Mouse (Mus musculus): ENCODE results near the gene Cdhr5. TPM values are rescaled to one million over a fixed set of nuclear protein-coding genes. Genes with fewer than 3 reads are reported as not detected.
A peak's percentile ranks its signal among the peaks of the same experiment; 100 is the strongest.
"Not testable (repeated sequence)": the region's sequence is repeated elsewhere in the genome, so short reads cannot be mapped to it uniquely, and the experiment has no call there.

Cdhr5 gene
- polyA plus RNA-seq, 1 experiment = 0.15 TPM

DNA sequence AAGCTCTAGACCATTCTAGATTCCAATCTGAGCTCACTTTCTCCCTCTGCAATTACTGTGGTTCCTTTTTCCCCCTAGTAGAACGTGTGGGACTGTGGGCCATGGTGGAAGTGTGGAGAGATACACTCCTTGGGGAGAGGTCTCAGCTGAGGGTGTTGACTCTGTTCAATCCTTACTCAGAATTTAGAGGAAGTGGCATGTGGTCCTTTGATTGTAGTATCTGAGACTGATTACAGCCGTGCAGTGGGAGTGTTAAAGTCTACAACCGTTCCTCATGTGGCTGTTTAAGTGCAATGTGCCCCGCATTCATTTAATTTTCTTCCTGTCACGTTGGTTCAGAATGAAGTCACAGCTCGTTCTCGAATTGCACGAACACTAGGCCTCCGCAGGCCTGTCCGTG, 20.4 kb downstream of the Cdhr5 start:
- Histone ChIP-seq H3K27ac (ENCODE audit: insufficient read depth, low read length) (no peak overlapping the region), H3K36me3 (ENCODE audit: control insufficient read depth, insufficient read depth, low read length) (peaks cover 65% of the 10 kb centered on the region), H3K4me1 (ENCODE audit: control insufficient read depth, insufficient read depth, insufficient read length) (no peaks in the 10 kb centered on the region), H3K27me3 (ENCODE audit: control insufficient read depth, insufficient read depth, low read length) (no peaks in the 10 kb centered on the region), H3K4me3 (ENCODE audit: extremely low read depth, insufficient read depth, insufficient read length) (no peak overlapping the region)
- TF ChIP-seq CTCF (IDR thresholded peaks at IDR 0.05; ENCODE audit: extremely low read depth, insufficient read depth, insufficient read length, insufficient replicate concordance) = no peak
- TF ChIP-seq POLR2A (IDR thresholded peaks at IDR 0.05; ENCODE audit: low read depth, low read length) = no peak
- WGBS = 91% methylated on average over 10 of the region's 10 CpGs
- no peak for DNase-seq (ENCODE audit: low read depth in 1 of 2, low spot score in 2 of 2)

DNA sequence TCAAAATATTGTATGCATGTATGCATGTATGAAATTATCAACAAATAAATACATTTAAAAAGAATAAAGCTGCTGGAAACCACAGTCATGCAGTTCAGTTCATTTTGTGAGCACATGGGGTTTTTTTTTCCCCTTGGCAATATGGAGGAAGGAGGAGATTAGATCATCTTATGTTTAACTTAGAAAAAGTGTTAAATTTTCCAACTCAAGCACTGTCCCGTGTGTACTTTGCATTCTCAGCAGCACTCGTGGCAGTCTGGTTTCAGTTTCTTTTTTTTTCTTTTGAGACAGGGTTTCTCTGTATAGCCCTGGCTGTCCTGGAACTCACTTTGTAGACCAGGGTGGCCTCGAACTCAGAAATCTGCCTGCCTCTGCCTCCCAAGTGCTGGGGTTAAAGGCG, 26.1 kb downstream of the Cdhr5 start:
- not testable (repeated sequence) for H3K27me3 ChIP-seq (ENCODE audit: control insufficient read depth, insufficient read depth, low read length); H3K4me3 ChIP-seq (ENCODE audit: extremely low read depth, insufficient read depth, insufficient read length); DNase-seq (ENCODE audit: low read depth in 1 of 2, low spot score in 2 of 2); H3K27ac ChIP-seq (ENCODE audit: insufficient read depth, low read length); H3K4me1 ChIP-seq (ENCODE audit: control insufficient read depth, insufficient read depth, insufficient read length)
- peaks cover 48% of the 10 kb centered on the region for H3K36me3 ChIP-seq (ENCODE audit: control insufficient read depth, insufficient read depth, low read length)
- 76% methylated on average over 4 of the region's 4 CpGs for WGBS

DNA sequence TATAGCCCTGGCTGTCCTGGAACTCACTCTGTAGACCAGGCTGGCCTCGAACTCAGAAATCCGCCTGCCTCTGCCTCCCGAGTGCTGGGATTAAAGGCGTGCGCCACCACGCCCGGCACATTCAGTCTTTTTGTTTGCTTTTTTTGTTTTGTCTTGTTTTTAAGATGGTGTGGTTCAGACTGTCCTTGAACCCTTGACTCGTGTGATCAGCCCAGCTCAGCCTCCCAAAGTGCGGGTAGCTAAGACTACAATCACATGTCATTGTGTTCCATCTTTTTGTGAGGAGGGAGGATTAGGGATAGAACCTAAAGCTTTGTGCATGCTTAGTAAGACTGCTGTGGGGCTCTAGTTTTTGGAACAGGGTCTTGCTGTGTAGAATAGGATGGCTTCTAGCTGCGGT, 45.0 kb downstream of the Cdhr5 start:
- Histone ChIP-seq H3K4me1 (ENCODE audit: control insufficient read depth, insufficient read depth, insufficient read length) (peaks cover 12% of the 10 kb centered on the region), H3K36me3 (ENCODE audit: control insufficient read depth, insufficient read depth, low read length) (peaks cover 19% of the 10 kb centered on the region), H3K4me3 (ENCODE audit: extremely low read depth, insufficient read depth, insufficient read length) (no peak overlapping the region), H3K27ac (ENCODE audit: insufficient read depth, low read length) (no peak overlapping the region), H3K27me3 (ENCODE audit: control insufficient read depth, insufficient read depth, low read length) (no peaks in the 10 kb centered on the region)
- no peak for DNase-seq (ENCODE audit: low read depth in 1 of 2, low spot score in 2 of 2)
- no peak for TF ChIP-seq CTCF (IDR thresholded peaks at IDR 0.05; ENCODE audit: extremely low read depth, insufficient read depth, insufficient read length, insufficient replicate concordance)
- TF ChIP-seq POLR2A (IDR thresholded peaks at IDR 0.05; ENCODE audit: low read depth, low read length) = no peak
- WGBS = 98% methylated on average over 10 of the region's 10 CpGs

DNA sequence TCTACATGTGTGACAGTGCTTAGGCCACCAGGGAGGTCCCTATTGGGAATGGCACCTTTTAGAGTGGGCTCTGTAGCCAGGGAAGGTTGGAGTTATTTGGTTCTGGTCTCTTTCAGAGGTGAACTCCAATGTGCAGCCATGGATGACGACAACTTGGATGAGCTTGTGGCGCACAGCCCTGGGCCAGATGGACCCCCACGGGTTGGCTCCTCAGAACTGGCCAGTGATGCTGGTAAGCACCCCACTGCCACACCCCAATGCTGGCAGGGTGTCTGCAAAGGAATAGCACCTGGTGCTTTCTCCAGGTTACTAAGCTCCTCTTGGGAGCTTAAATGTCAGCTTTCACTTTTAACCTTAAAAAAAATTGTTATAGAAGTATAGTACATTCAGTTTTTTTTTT, 45.5 kb downstream of the Cdhr5 start:
- no peak overlapping the region for H3K4me3 ChIP-seq (ENCODE audit: extremely low read depth, insufficient read depth, insufficient read length)
- no peaks in the 10 kb centered on the region for H3K27me3 ChIP-seq (ENCODE audit: control insufficient read depth, insufficient read depth, low read length)
- H3K4me1 ChIP-seq (ENCODE audit: control insufficient read depth, insufficient read depth, insufficient read length) = peaks cover 12% of the 10 kb centered on the region
- WGBS = 90% methylated on average over 3 of the region's 3 CpGs
- H3K27ac ChIP-seq (ENCODE audit: insufficient read depth, low read length) = no peak overlapping the region
- no peak for DNase-seq (ENCODE audit: low read depth in 1 of 2, low spot score in 2 of 2)
- peaks cover 18% of the 10 kb centered on the region for H3K36me3 ChIP-seq (ENCODE audit: control insufficient read depth, insufficient read depth, low read length)
- no peak for TF ChIP-seq CTCF (IDR thresholded peaks at IDR 0.05; ENCODE audit: extremely low read depth, insufficient read depth, insufficient read length, insufficient replicate concordance)
- TF ChIP-seq POLR2A (IDR thresholded peaks at IDR 0.05; ENCODE audit: low read depth, low read length) = no peak

DNA sequence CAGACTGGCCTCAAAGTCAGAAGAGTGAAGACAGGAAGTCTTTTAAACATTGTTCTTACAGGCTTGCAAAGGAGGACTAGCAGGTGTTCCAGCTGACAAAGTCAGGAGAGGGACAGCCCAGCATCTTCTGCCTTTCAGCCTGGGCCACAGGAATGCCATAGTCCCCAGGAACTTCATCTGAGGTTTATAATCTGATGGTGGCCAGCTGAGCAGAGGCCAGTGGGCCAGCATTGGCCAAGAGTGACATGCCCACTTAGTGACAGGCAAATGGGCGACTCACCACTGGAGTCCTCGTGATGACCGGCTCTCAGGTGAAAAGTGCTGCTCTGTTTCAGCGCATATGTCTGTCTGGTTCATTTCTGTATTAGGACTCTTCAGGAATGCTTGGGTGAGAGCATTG, 46.0 kb downstream of the Cdhr5 start:
- no peak overlapping the region for H3K4me3 ChIP-seq (ENCODE audit: extremely low read depth, insufficient read depth, insufficient read length)
- TF ChIP-seq CTCF (IDR thresholded peaks at IDR 0.05; ENCODE audit: extremely low read depth, insufficient read depth, insufficient read length, insufficient replicate concordance) = no peak
- no peak for DNase-seq (ENCODE audit: low read depth in 1 of 2, low spot score in 2 of 2)
- H3K36me3 ChIP-seq (ENCODE audit: control insufficient read depth, insufficient read depth, low read length) = peaks cover 15% of the 10 kb centered on the region
- peaks cover 12% of the 10 kb centered on the region for H3K4me1 ChIP-seq (ENCODE audit: control insufficient read depth, insufficient read depth, insufficient read length)
- no peak overlapping the region for H3K27ac ChIP-seq (ENCODE audit: insufficient read depth, low read length)
- 93% methylated on average over 4 of the region's 4 CpGs for WGBS
- no peaks in the 10 kb centered on the region for H3K27me3 ChIP-seq (ENCODE audit: control insufficient read depth, insufficient read depth, low read length)

DNA sequence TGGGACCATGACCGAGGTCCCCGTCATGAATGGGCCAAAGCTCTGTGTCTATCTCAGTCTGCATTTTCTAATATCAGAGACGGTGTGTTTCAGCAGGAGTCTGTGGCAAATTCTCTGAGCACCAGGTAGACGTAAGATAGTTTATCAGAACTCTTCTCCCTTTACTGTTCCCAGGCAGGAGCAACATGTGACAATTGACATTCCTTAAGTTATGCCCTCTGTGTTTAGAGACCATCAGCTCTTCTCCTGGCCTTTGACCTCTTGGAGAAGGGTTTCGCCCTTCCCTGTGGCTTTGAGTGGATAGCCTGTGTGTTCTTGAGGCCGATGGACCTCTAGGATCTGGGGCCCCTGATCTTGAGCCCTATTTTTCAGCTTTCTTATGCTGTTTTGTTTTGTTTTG, 46.9 kb downstream of the Cdhr5 start:
- H3K27ac ChIP-seq (ENCODE audit: insufficient read depth, low read length) = no peak overlapping the region
- no peaks in the 10 kb centered on the region for H3K27me3 ChIP-seq (ENCODE audit: control insufficient read depth, insufficient read depth, low read length)
- no peak for DNase-seq (ENCODE audit: low read depth in 1 of 2, low spot score in 2 of 2)
- no peak for TF ChIP-seq CTCF (IDR thresholded peaks at IDR 0.05; ENCODE audit: extremely low read depth, insufficient read depth, insufficient read length, insufficient replicate concordance)
- TF ChIP-seq POLR2A (IDR thresholded peaks at IDR 0.05; ENCODE audit: low read depth, low read length) = no peak
- H3K4me1 ChIP-seq (ENCODE audit: control insufficient read depth, insufficient read depth, insufficient read length) = peaks cover 12% of the 10 kb centered on the region
- 57% methylated on average over 6 of the region's 6 CpGs for WGBS
- peaks cover 10% of the 10 kb centered on the region for H3K36me3 ChIP-seq (ENCODE audit: control insufficient read depth, insufficient read depth, low read length)
- peak overlapping the region; percentile 89 for H3K4me3 ChIP-seq (ENCODE audit: extremely low read depth, insufficient read depth, insufficient read length)

DNA sequence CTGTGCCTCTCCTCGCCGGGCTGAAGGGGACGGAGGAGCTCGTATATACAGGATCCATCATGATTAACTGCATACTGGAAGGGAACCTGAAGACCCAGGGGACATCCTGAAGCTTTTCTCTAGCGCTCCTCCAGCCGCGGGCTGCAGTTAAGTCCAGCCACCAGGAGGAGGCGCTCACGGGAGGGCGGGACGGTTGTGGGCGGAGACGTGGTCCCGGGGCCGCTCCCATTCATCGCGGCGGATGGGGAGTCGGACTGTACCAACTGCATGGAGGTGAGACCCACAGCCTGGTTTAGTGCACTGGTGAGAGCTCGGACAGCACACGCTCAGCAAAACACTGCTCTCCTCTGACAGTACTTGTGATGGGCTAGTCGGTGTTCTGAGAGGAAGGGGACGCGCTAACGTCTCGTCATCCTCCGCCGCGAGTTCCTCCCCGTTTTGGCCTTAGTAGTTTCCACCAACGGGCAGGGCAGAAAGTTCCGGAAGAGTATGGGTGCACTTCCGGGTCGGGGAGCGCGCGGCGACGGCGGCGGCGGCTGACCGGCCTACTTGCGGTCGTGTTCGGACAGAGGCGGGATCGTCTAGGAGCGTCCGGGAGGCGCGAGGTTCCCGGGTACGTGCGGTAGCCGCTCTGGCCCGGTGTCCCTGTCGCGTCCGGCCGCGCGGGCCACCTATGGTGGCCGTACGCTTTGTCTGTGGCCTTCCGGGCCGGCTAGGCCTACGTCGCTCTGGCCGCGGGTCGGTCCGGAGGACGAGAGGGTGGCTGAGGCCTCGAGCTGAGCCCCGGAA, 48.1 kb downstream of the Cdhr5 start, which contains the start of gene Phrf1:
Phrf1 (plus strand) TSS at position 506 of the 789 bp plus-strand sequence.
- under 1% methylated on average over 76 of the region's 76 CpGs for WGBS
- peak within 1 kb of the TSS; percentile 98 for H3K27ac ChIP-seq (ENCODE audit: insufficient read depth, low read length)
- peak within 1 kb of the TSS; percentile 89 for H3K4me3 ChIP-seq (ENCODE audit: extremely low read depth, insufficient read depth, insufficient read length)
- H3K36me3 ChIP-seq (ENCODE audit: control insufficient read depth, insufficient read depth, low read length) = peaks cover 6% of the 10 kb centered on the region
- peak; percentile 83 to 90 for DNase-seq (ENCODE audit: low read depth in 1 of 2, low spot score in 2 of 2)
- H3K4me1 ChIP-seq (ENCODE audit: control insufficient read depth, insufficient read depth, insufficient read length) = peaks cover 12% of the 10 kb centered on the region
- peak; percentile 98 for TF ChIP-seq CTCF (IDR thresholded peaks at IDR 0.05; ENCODE audit: extremely low read depth, insufficient read depth, insufficient read length, insufficient replicate concordance)
- TF ChIP-seq POLR2A (IDR thresholded peaks at IDR 0.05; ENCODE audit: low read depth, low read length) = no peak; the same call in 1 of the 2 replicates
- no peaks in the 10 kb centered on the region for H3K27me3 ChIP-seq (ENCODE audit: control insufficient read depth, insufficient read depth, low read length)
